Mouse (Mus musculus) kidney, adult 8-10 months (tissue): ENCODE measurements around the gene Rxfp1.

ENCODE experiments used
- DNase-seq, 2 experiments: peaks; one replicate each; pipeline ENCODE4 v3.0.0; 2022

The Rxfp1 gene

GRCm38 (mm10) chr3:79670556-79670955, 67.1 kb downstream of the Rxfp1 start:
- peak in 1 of 2 experiments; percentile 6 for DNase-seq

DNA sequence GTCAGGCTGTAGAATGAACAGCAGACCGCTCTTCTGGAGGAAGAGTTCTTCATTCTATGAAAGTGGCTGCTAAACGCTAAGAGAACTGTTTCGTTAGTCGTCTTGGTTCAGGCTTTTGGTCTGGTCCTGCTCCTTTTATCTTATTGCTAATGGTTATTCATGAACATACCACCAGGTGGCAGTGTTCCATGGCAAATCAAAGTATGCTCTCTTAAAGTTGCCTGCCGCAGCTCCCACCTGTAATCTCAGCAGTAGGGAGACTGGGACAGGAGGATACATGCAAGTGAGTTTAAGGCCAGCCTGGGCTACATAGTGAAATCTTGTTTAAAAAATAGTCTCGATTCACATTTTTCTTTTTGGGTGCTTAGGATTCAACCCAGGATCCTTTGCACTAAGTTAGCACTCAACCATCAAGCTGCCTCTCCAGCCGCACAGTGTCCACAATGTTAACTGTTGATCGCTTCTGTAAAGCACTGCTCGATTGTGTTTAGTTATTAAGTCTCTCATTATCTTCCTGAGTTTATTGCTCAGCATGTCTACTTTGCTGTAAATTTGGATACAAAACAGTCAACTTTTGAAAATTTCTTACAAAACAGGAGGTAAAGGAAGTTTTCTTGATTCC, 72.8 kb downstream of the Rxfp1 start:
- peak; percentile 29 to 35 for DNase-seq

- DNase-seq = no peak
Observed at GRCm38 (mm10) chr3:79656682-79657081, 81.0 kb downstream of the Rxfp1 start.

DNA sequence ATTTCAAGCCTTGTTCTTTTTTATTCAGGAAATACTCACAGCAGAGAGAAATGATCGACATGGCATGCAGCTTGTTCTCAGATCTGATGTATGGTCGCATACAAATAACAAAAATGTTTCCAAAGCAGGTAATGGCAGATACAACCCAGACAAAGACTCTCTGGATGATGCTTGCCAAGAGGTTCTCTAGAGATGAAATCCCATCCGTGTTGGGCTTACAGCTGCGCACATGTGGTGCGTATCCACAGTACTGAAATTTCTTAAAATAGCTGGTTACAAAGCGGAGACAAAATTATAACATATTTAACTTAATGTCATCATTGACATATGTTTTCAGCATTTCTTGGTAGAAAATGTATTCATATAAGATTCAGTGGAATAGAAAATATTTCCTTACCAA, 85.6 kb downstream of the Rxfp1 start:
- DNase-seq = no peak

DNA sequence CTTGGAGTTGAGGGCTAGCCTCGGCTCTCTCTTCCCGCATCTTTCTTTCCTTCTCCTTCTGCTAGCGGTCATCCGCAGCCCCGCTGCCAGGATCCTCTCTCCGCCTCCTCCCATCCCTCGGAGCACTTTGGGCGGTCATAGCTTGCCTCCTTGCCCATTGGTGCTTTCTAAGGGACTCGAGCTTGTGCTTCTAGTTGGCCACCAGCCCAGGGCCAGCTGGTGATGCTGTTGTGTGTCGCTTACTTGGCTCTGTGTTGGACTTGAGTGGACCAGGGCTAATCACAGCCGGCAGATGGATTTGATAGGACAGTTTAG, 108.3 kb downstream of the Rxfp1 start, which contains the start of gene Etfdh:
TSS of gene Etfdh (minus strand) at position 85 of the 315 bp plus-strand sequence.
- DNase-seq = peak; percentile 57 to 61

- peak; percentile 97 to 99 for DNase-seq
Observed at GRCm38 (mm10) chr3:79628561-79629415, 108.9 kb downstream of the Rxfp1 start, which contains the start of gene 4930579G24Rik. TSS of gene 4930579G24Rik (plus strand) at chr3:79629079.

GRCm38 (mm10) chr3:79628182-79628560, 109.5 kb downstream of the Rxfp1 start:
- peak; percentile 60 to 66 for DNase-seq

- DNase-seq = no peak
Observed at GRCm38 (mm10) chr3:79627484-79628181, 110.0 kb downstream of the Rxfp1 start.

GRCm38 (mm10) chr3:79609886-79610285, 127.8 kb downstream of the Rxfp1 start:
- no peak for DNase-seq

- no peak for DNase-seq
Observed at GRCm38 (mm10) chr3:79595468-79595867, 142.2 kb downstream of the Rxfp1 start.

DNA sequence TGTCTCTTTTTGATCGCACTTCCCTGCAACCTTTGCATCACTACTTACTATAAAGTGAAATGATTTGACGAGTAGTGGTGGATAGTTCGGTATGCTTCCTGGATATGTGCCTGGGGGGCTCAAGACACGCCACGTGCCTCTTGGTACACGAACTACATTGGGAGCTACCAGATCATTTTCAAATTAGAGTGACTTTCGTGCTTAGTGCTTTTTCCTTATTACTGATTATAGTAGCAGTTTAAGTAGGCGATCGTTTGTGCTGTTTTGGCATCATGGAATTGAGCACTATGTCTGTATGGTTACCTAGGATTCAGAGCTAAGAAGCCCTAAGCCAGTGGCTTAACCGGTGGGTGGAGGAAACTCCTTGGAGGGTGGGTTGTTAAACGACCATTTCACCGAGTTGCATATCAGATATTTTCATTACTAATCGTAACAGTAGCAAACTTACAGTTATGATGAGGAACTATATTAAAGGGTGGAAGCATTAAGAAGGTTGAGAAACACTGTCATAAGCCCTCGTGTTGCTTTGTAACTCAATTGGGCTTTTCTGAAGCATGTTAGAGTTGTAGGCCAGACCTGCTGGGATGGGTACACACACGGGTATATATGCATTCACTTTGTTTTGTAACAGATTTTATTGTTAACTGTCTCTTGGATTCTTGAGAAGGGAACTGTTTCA, 145.7 kb downstream of the Rxfp1 start:
- no peak for DNase-seq
